Mouse (Mus musculus): ENCODE measurements around the gene Pim3. TPM values are rescaled to one million over a fixed set of nuclear protein-coding genes. Genes with fewer than 3 reads are reported as not detected.

Pim3 gene
- polyA plus RNA-seq, 1 experiment from 2014 or later, result 68.7 TPM

- Histone ChIP-seq H3K9ac (peak overlapping the region; percentile 69; the same call in 1 of the 2 replicates), H3K4me2 (peak overlapping the region; percentile 86), H3K27me3 (replicated peaks) (no peaks in the 10 kb centered on the region), H3K27ac (peak overlapping the region; percentile 97), H3K36me3 (peaks cover 24% of the 10 kb centered on the region), H3K9me3 (no peaks in the 10 kb centered on the region), H3K4me3 (replicated peaks) (peak overlapping the region; percentile 78), H3K4me1 (peaks cover 48% of the 10 kb centered on the region)
- ATAC-seq (ENCODE audit: insufficient read depth, low FRiP score, low read depth), result peak; percentile 74
- WGBS, result 1% methylated on average over 36 of the region's 39 CpGs
Measured at GRCm38 (mm10) chr15:88863695-88864231, 1.8 kb downstream of the Pim3 start.

DNA sequence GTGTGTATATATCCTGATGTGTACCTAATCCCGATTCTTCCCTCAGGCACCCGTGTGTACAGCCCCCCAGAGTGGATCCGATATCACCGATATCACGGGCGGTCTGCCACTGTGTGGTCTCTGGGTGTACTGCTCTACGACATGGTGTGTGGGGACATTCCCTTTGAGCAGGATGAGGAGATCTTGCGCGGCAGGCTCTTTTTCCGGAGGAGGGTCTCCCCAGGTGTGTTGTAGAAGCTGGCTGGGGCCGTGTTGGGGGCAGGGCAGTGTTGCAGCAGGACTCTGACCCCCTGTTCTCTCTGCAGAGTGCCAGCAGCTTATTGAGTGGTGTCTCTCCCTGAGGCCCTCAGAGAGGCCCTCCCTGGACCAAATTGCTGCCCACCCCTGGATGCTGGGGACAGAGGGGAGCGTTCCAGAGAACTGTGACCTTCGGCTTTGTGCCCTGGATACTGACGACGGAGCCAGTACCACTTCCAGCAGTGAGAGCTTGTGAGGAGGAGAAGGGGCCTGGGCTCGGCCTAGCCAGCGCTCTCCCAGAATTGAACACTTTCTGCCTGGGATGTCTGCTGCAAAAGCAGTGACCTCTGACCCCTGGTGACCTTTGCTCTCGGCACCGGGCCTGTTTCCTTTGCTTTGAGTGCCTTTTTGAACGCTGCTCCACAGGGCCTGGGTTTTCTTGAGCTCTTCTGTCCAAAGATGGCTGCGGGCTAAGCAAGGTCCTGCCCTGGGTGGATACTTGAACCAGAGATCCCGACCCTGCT is 2.5 kb downstream of the Pim3 start:
- Histone ChIP-seq H3K36me3 (peaks cover 24% of the 10 kb centered on the region), H3K4me3 (replicated peaks) (peak overlapping the region; percentile 78), H3K27ac (peak overlapping the region; percentile 97), H3K4me2 (peak overlapping the region; percentile 86), H3K9ac (peak overlapping the region; percentile 31), H3K9me3 (no peaks in the 10 kb centered on the region), H3K27me3 (replicated peaks) (no peaks in the 10 kb centered on the region), H3K4me1 (peaks cover 48% of the 10 kb centered on the region)
- 28% methylated on average over 22 of the region's 22 CpGs for WGBS
- ATAC-seq (ENCODE audit: insufficient read depth, low FRiP score, low read depth), result 0 out of 2 replicates have a peak, but pooled peaks have one; percentile 1

DNA sequence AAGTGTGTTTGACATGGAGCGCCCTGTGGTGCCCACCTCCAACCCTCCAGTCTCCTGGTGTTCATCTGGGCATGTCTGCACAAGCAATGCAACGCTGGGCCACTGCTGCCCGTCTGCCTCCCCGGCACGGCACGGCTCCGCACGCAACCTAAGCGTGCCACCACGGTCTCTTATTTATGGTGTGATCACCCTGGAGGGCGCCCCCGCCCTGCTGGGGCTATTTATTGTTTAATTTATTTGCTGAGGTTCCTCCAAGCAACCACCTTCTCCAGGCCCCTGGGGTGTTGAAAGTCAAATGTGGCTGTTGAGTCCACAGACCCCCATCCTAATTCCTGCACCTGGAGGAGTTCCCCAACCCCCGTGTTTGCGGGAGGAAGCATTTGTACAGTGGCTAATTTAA is 3.1 kb downstream of the Pim3 start:
- 77% methylated on average over 14 of the region's 14 CpGs for WGBS
- no peak for ATAC-seq (ENCODE audit: insufficient read depth, low FRiP score, low read depth)
- Histone ChIP-seq H3K4me1 (peaks cover 48% of the 10 kb centered on the region), H3K9ac (peak overlapping the region; percentile 31; the same call in 1 of the 2 replicates), H3K4me2 (peak overlapping the region; percentile 86), H3K4me3 (replicated peaks) (peak overlapping the region; percentile 78), H3K27ac (0 out of 2 replicates have a peak overlapping the region, but pooled peaks have one; percentile 10), H3K27me3 (replicated peaks) (no peaks in the 10 kb centered on the region), H3K9me3 (no peaks in the 10 kb centered on the region), H3K36me3 (peaks cover 24% of the 10 kb centered on the region)

DNA sequence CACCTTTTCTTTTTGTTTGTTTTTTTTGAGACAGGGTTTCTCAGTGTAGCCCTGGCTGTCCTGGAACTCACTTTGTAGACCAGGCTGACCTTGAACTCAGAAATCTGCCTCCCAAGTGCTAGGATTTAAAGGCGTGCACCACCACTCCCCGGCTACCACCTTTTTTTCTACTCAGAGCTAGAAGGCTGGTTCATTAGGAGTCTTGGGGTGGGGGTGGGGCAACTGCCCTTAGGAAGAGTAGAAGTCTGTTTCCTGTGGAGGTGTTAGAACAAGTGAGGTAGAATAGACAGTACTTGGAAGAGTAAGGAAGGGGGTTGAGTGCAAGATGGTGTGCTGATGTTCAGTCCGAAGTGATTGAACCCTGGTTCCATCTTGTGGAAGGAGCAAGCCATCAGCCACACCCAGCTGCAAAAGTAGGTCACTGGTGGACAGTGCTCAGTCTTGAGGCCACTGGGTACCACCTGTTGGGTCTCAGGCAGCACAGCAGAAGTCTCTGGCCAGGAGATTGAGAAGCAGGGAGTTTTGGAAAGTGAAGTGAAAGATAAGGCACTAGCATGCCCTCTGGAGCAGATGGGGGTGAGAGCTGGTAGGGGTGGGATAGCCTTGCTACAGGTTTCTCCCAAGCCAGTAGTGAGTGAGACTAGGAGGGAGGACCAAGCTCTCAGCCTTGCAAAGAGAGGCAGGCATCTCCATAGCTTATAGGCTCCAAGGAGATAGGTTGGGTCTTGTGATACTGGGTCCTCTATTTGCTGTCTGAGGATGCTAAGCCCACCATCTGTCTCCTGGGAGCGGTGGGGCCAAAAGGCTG is 4.1 kb downstream of the Pim3 start:
- Histone ChIP-seq H3K9me3 (no peaks in the 10 kb centered on the region), H3K4me2 (peak overlapping the region; percentile 86), H3K27me3 (replicated peaks) (no peaks in the 10 kb centered on the region), H3K9ac (no peak overlapping the region), H3K4me3 (replicated peaks) (no peak overlapping the region), H3K27ac (no peak overlapping the region), H3K4me1 (peaks cover 48% of the 10 kb centered on the region), H3K36me3 (peaks cover 24% of the 10 kb centered on the region)
- WGBS, result 60% methylated on average over 4 of the region's 4 CpGs
- no peak for ATAC-seq (ENCODE audit: insufficient read depth, low FRiP score, low read depth)

- Histone ChIP-seq H3K27ac (peak overlapping the region; percentile 68), H3K4me1 (peaks cover 41% of the 10 kb centered on the region), H3K4me3 (replicated peaks) (no peak overlapping the region), H3K36me3 (peaks cover 24% of the 10 kb centered on the region), H3K27me3 (replicated peaks) (no peaks in the 10 kb centered on the region), H3K4me2 (no peak overlapping the region), H3K9ac (no peak overlapping the region), H3K9me3 (no peaks in the 10 kb centered on the region)
- WGBS, result 36% methylated on average over 7 of the region's 7 CpGs
- ATAC-seq (ENCODE audit: insufficient read depth, low FRiP score, low read depth), result no peak
Measured at GRCm38 (mm10) chr15:88866934-88867356, 5.0 kb downstream of the Pim3 start.

- H3K27ac ChIP-seq, result peak overlapping the region; percentile 68
- no peaks in the 10 kb centered on the region for H3K27me3 ChIP-seq (replicated peaks)
- peaks cover 24% of the 10 kb centered on the region for H3K36me3 ChIP-seq
- H3K4me2 ChIP-seq, result no peak overlapping the region
- peaks cover 41% of the 10 kb centered on the region for H3K4me1 ChIP-seq
- no peaks in the 10 kb centered on the region for H3K9me3 ChIP-seq
- ATAC-seq (ENCODE audit: insufficient read depth, low FRiP score, low read depth), result no peak
- no peak overlapping the region for H3K9ac ChIP-seq
- WGBS, result 19% methylated on average over 5 of the region's 5 CpGs
- no peak overlapping the region for H3K4me3 ChIP-seq (replicated peaks)
Measured at GRCm38 (mm10) chr15:88867368-88868023, 5.5 kb downstream of the Pim3 start.

GRCm38 (mm10) chr15:88868024-88868742 is 6.2 kb downstream of the Pim3 start:
- no peaks in the 10 kb centered on the region for H3K27me3 ChIP-seq (replicated peaks)
- H3K4me1 ChIP-seq, result peaks cover 41% of the 10 kb centered on the region
- H3K27ac ChIP-seq, result peak overlapping the region; percentile 68
- H3K9me3 ChIP-seq, result no peaks in the 10 kb centered on the region
- no peak for ATAC-seq (ENCODE audit: insufficient read depth, low FRiP score, low read depth)
- H3K9ac ChIP-seq, result no peak overlapping the region
- no peak overlapping the region for H3K4me3 ChIP-seq (replicated peaks)
- peaks cover 24% of the 10 kb centered on the region for H3K36me3 ChIP-seq
- H3K4me2 ChIP-seq, result no peak overlapping the region
- WGBS, result 66% methylated on average over 6 of the region's 6 CpGs

DNA sequence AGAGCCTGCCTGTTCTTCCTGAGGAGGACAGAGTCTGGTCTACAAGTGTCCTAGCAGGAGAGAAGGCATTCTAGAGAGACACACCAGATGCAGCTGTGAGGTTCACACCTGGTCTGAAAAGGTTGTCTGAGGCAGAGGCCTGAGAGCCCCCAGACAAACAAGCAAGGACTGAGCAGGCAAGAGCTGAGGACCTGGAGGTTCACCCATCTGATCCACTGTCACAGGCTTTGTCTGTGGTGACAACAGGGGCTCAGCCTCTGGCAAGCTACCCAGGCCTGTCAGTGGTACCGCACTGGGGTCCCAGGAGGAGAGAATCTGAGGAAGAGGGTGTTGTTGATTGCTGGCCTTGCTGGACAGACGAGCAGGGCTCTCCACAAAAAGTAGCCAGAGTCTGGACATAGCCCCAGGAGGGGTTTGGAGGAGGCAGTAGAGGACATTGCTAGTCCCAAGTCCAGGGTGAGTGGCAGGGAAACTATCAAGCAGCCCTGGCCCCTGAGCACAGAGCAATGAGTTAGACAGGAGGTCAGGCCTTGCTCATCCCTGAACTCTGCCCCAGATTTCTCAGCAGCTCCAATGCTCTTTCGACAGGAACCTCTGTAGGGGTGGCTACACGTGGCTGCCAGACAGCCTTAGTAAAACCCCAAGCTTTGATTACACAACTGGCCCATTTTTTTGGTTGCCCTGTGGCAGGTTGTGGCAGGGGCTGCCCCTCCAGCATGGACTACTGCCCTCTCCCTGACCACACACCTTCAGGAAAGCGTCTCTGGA is 8.6 kb downstream of the Pim3 start:
- 68% methylated on average over 5 of the region's 5 CpGs for WGBS
- Histone ChIP-seq H3K4me1 (peaks cover 26% of the 10 kb centered on the region), H3K27ac (no peak overlapping the region), H3K4me3 (replicated peaks) (no peak overlapping the region), H3K27me3 (replicated peaks) (no peaks in the 10 kb centered on the region), H3K36me3 (peaks cover 16% of the 10 kb centered on the region; the same call in 1 of the 2 replicates), H3K9ac (no peak overlapping the region), H3K9me3 (no peaks in the 10 kb centered on the region), H3K4me2 (no peak overlapping the region)
- ATAC-seq (ENCODE audit: insufficient read depth, low FRiP score, low read depth), result no peak

- Histone ChIP-seq H3K9ac (no peak overlapping the region), H3K27me3 (replicated peaks) (no peaks in the 10 kb centered on the region), H3K4me1 (peaks cover 6% of the 10 kb centered on the region; the same call in 1 of the 2 replicates), H3K4me2 (no peak overlapping the region), H3K9me3 (no peaks in the 10 kb centered on the region), H3K27ac (no peak overlapping the region), H3K36me3 (no peaks in the 10 kb centered on the region), H3K4me3 (replicated peaks) (no peak overlapping the region)
- WGBS, result 84% methylated on average over 3 of the region's 3 CpGs
- no peak for ATAC-seq (ENCODE audit: insufficient read depth, low FRiP score, low read depth)
Measured at GRCm38 (mm10) chr15:88874061-88874460, 12.1 kb downstream of the Pim3 start.

- 84% methylated on average over 6 of the region's 6 CpGs for WGBS
- Histone ChIP-seq H3K9me3 (no peaks in the 10 kb centered on the region), H3K4me1 (peaks cover 6% of the 10 kb centered on the region; the same call in 1 of the 2 replicates), H3K27me3 (replicated peaks) (no peaks in the 10 kb centered on the region), H3K27ac (no peak overlapping the region), H3K4me3 (replicated peaks) (no peak overlapping the region), H3K9ac (no peak overlapping the region), H3K4me2 (no peak overlapping the region), H3K36me3 (no peaks in the 10 kb centered on the region)
- ATAC-seq (ENCODE audit: insufficient read depth, low FRiP score, low read depth), result no peak
Measured at GRCm38 (mm10) chr15:88874477-88874876, 12.5 kb downstream of the Pim3 start.
